Mouse (Mus musculus): ENCODE results near the gene Adam22. TPM values are rescaled to one million over a fixed set of nuclear protein-coding genes. Genes with fewer than 3 reads are reported as not detected.
"Not testable (repeated sequence)": the region's sequence is repeated elsewhere in the genome, so short reads cannot be mapped to it uniquely, and the experiment has no call there.

Gene Adam22
- polyA plus RNA-seq, 1 experiment from 2014 or later: 10.2 TPM

DNA sequence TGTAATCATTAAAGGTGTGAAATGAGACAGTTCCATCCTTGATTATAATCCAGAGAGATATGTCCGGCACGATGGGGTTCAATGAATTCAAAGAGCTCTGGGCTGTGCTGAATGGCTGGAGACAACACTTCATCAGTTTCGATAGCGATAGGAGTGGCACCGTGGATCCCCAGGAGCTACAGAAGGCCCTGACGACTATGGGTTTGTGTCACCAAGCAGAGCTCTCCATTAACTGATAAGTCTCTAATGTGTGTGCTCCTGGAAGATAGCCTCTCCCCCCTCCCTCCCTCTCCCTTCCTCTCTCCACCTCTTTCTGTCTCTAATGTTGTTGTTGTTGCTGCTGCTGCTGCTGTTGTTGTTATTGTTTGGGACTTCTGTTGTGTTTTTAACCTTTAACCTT is 304.8 kb downstream of the Adam22 start:
- Histone ChIP-seq H3K9ac (ENCODE audit: low read depth, low read length) (no peak overlapping the region), H3K9me3 (ENCODE audit: control insufficient read depth, low read length) (no peaks in the 10 kb centered on the region), H3K27ac (ENCODE audit: low read depth, low read length) (no peak overlapping the region), H3K27me3 (ENCODE audit: control insufficient read depth, insufficient read depth, low read length) (no peaks in the 10 kb centered on the region), H3K4me2 (replicated peaks; ENCODE audit: low read depth, low read length) (no peak overlapping the region), H3K36me3 (ENCODE audit: control insufficient read depth, insufficient read depth, low read length) (peaks cover 74% of the 10 kb centered on the region), H3K4me1 (ENCODE audit: control insufficient read depth, insufficient read depth, low read length) (no peaks in the 10 kb centered on the region), H3K4me3 (ENCODE audit: low read length) (no peak overlapping the region)
- WGBS: 78% methylated on average over 6 of the region's 6 CpGs
- ATAC-seq (ENCODE audit: low FRiP score, low TSS enrichment): no peak

- H3K4me1 ChIP-seq (ENCODE audit: control insufficient read depth, insufficient read depth, low read length): no peaks in the 10 kb centered on the region
- H3K9ac ChIP-seq (ENCODE audit: low read depth, low read length): no peak overlapping the region
- no peak overlapping the region for H3K4me2 ChIP-seq (replicated peaks; ENCODE audit: low read depth, low read length)
- no peaks in the 10 kb centered on the region for H3K9me3 ChIP-seq (ENCODE audit: control insufficient read depth, low read length)
- H3K27me3 ChIP-seq (ENCODE audit: control insufficient read depth, insufficient read depth, low read length): no peaks in the 10 kb centered on the region
- ATAC-seq (ENCODE audit: low FRiP score, low TSS enrichment): no peak
- no peak overlapping the region for H3K27ac ChIP-seq (ENCODE audit: low read depth, low read length)
- peaks cover 75% of the 10 kb centered on the region for H3K36me3 ChIP-seq (ENCODE audit: control insufficient read depth, insufficient read depth, low read length)
- no peak overlapping the region for H3K4me3 ChIP-seq (ENCODE audit: low read length)
- whole genome bisulfite sequencing: 93% methylated on average over 2 of the region's 2 CpGs
Observed at GRCm38 (mm10) chr5:8062469-8062868, 305.5 kb downstream of the Adam22 start.

DNA sequence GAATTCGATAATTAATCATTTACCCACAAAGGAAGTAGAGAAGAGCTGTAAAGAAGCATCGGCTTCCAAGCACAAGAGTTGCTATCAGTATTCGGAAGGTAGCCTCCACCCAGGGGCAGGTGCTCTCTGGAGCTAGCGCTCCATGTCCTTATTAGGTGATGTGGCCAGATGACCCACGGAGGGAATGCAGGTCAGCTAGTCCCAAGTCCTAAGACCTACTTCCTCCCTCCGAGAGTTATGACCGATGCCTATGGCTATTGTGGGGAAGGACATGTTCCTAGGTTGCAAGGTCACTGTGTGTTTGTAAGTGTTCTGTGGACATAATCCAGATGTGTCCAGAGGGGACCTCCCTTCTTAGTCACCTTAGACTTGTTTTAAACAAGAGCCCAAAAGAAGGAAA is 309.9 kb downstream of the Adam22 start:
- peaks cover 36% of the 10 kb centered on the region; the same call in 1 of the 2 replicates for H3K36me3 ChIP-seq (ENCODE audit: control insufficient read depth, insufficient read depth, low read length)
- ATAC-seq (ENCODE audit: low FRiP score, low TSS enrichment): no peak
- H3K9me3 ChIP-seq (ENCODE audit: control insufficient read depth, low read length): no peaks in the 10 kb centered on the region
- H3K4me3 ChIP-seq (ENCODE audit: low read length): no peak overlapping the region
- H3K27ac ChIP-seq (ENCODE audit: low read depth, low read length): no peak overlapping the region
- H3K27me3 ChIP-seq (ENCODE audit: control insufficient read depth, insufficient read depth, low read length): no peaks in the 10 kb centered on the region
- H3K4me2 ChIP-seq (replicated peaks; ENCODE audit: low read depth, low read length): no peak overlapping the region
- WGBS: 87% methylated on average over 7 of the region's 7 CpGs
- H3K9ac ChIP-seq (ENCODE audit: low read depth, low read length): no peak overlapping the region
- no peaks in the 10 kb centered on the region for H3K4me1 ChIP-seq (ENCODE audit: control insufficient read depth, insufficient read depth, low read length)

- Histone ChIP-seq H3K27ac (ENCODE audit: low read depth, low read length) (peak overlapping the region; percentile 93; the same call in 1 of the 2 replicates), H3K9ac (ENCODE audit: low read depth, low read length) (peak overlapping the region; percentile 81), H3K9me3 (ENCODE audit: control insufficient read depth, low read length) (no peaks in the 10 kb centered on the region), H3K36me3 (ENCODE audit: control insufficient read depth, insufficient read depth, low read length) (peaks cover 32% of the 10 kb centered on the region; the same call in 1 of the 2 replicates), H3K4me2 (replicated peaks; ENCODE audit: low read depth, low read length) (peak overlapping the region; percentile 47), H3K4me3 (ENCODE audit: low read length) (peak overlapping the region; percentile 82), H3K27me3 (ENCODE audit: control insufficient read depth, insufficient read depth, low read length) (no peaks in the 10 kb centered on the region), H3K4me1 (ENCODE audit: control insufficient read depth, insufficient read depth, low read length) (no peaks in the 10 kb centered on the region)
- 42% methylated on average over 5 of the region's 5 CpGs for WGBS
- ATAC-seq (ENCODE audit: low FRiP score, low TSS enrichment): peak; percentile 18
Observed at GRCm38 (mm10) chr5:8057018-8057323, 311.0 kb downstream of the Adam22 start.

GRCm38 (mm10) chr5:8056141-8057017 is 311.6 kb downstream of the Adam22 start:
- Histone ChIP-seq H3K36me3 (ENCODE audit: control insufficient read depth, insufficient read depth, low read length) (peaks cover 26% of the 10 kb centered on the region; the same call in 1 of the 2 replicates), H3K4me1 (ENCODE audit: control insufficient read depth, insufficient read depth, low read length) (no peaks in the 10 kb centered on the region), H3K27me3 (ENCODE audit: control insufficient read depth, insufficient read depth, low read length) (no peaks in the 10 kb centered on the region), H3K27ac (ENCODE audit: low read depth, low read length) (peak overlapping the region; percentile 93), H3K9me3 (ENCODE audit: control insufficient read depth, low read length) (no peaks in the 10 kb centered on the region), H3K9ac (ENCODE audit: low read depth, low read length) (peak overlapping the region; percentile 81), H3K4me3 (ENCODE audit: low read length) (peak overlapping the region; percentile 82), H3K4me2 (replicated peaks; ENCODE audit: low read depth, low read length) (peak overlapping the region; percentile 47)
- ATAC-seq (ENCODE audit: low FRiP score, low TSS enrichment): peak; percentile 99
- WGBS: under 1% methylated on average over 58 of the region's 60 CpGs

DNA sequence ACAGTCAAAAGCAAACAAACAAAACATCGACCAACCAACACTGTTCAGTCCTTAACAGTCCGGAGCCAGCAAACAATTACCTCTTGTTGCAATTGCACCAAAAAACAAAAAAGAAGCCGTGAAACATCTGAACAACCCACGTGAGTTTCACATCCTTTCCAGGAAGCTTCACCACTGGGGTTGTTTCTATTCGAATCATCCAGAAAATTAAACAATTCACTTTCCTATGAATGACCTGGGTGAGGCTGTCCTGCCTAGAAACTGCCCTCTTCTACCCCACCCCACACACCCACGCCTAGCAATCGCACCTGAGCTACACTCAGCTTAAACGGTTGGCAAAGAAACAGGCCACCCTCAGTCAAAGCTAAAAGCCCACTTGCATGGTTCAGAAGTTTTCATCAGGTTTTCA is 312.2 kb downstream of the Adam22 start:
- H3K36me3 ChIP-seq (ENCODE audit: control insufficient read depth, insufficient read depth, low read length): peaks cover 21% of the 10 kb centered on the region; the same call in 1 of the 2 replicates
- H3K9ac ChIP-seq (ENCODE audit: low read depth, low read length): peak overlapping the region; percentile 81; the same call in 1 of the 2 replicates
- no peaks in the 10 kb centered on the region for H3K4me1 ChIP-seq (ENCODE audit: control insufficient read depth, insufficient read depth, low read length)
- peak overlapping the region; percentile 82 for H3K4me3 ChIP-seq (ENCODE audit: low read length)
- no peaks in the 10 kb centered on the region for H3K9me3 ChIP-seq (ENCODE audit: control insufficient read depth, low read length)
- H3K27ac ChIP-seq (ENCODE audit: low read depth, low read length): peak overlapping the region; percentile 93; the same call in 1 of the 2 replicates
- H3K4me2 ChIP-seq (replicated peaks; ENCODE audit: low read depth, low read length): peak overlapping the region; percentile 47
- 38% methylated on average over 8 of the region's 8 CpGs for WGBS
- no peaks in the 10 kb centered on the region for H3K27me3 ChIP-seq (ENCODE audit: control insufficient read depth, insufficient read depth, low read length)
- peak; percentile 19; the same call in 1 of the 2 replicates for ATAC-seq (ENCODE audit: low FRiP score, low TSS enrichment)

GRCm38 (mm10) chr5:8053827-8054226 is 314.1 kb downstream of the Adam22 start:
- H3K36me3 ChIP-seq (ENCODE audit: control insufficient read depth, insufficient read depth, low read length): peaks cover 5% of the 10 kb centered on the region; the same call in 1 of the 2 replicates
- no peaks in the 10 kb centered on the region for H3K9me3 ChIP-seq (ENCODE audit: control insufficient read depth, low read length)
- H3K27ac ChIP-seq (ENCODE audit: low read depth, low read length): no peak overlapping the region
- no peak overlapping the region for H3K4me3 ChIP-seq (ENCODE audit: low read length)
- ATAC-seq (ENCODE audit: low FRiP score, low TSS enrichment): no peak
- H3K4me2 ChIP-seq (replicated peaks; ENCODE audit: low read depth, low read length): no peak overlapping the region
- no peaks in the 10 kb centered on the region for H3K4me1 ChIP-seq (ENCODE audit: control insufficient read depth, insufficient read depth, low read length)
- no peak overlapping the region for H3K9ac ChIP-seq (ENCODE audit: low read depth, low read length)
- no peaks in the 10 kb centered on the region for H3K27me3 ChIP-seq (ENCODE audit: control insufficient read depth, insufficient read depth, low read length)
- WGBS: 90% methylated on average over 4 of the region's 4 CpGs

DNA sequence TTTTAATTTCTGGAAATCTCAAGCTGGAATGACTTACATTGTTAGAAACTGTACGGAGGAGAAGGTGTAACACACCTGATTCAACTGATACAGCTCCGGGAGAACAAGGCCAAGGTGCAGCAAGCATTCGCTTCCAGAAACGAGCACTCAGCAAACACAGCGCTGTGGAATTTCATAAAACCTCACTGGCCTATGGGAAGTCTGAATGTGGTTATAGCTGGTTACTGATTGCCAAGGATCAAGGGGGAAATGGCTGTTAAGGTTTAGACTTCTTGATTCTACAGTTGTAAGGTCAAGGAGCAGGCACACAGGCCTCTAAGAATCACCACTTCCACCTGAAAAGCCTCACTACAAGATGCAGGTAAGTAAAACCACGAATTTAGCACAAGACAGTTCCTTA is 322.1 kb downstream of the Adam22 start, which contains the start of gene Sri:
Gene Sri, plus strand, starts transcription at position 224 of the 400 bp plus-strand sequence.
- Histone ChIP-seq H3K27ac (ENCODE audit: low read depth, low read length) (no peak within 1 kb of the TSS), H3K27me3 (ENCODE audit: control insufficient read depth, insufficient read depth, low read length) (no peaks in the 10 kb centered on the region), H3K9me3 (ENCODE audit: control insufficient read depth, low read length) (no peaks in the 10 kb centered on the region), H3K4me1 (ENCODE audit: control insufficient read depth, insufficient read depth, low read length) (no peaks in the 10 kb centered on the region), H3K4me2 (replicated peaks; ENCODE audit: low read depth, low read length) (no peak within 1 kb of the TSS), H3K9ac (ENCODE audit: low read depth, low read length) (no peak within 1 kb of the TSS), H3K4me3 (ENCODE audit: low read length) (no peak within 1 kb of the TSS), H3K36me3 (ENCODE audit: control insufficient read depth, insufficient read depth, low read length) (no peaks in the 10 kb centered on the region)
- ATAC-seq (ENCODE audit: low FRiP score, low TSS enrichment): peak; percentile 49; the same call in 1 of the 2 replicates
- 71% methylated on average over 6 of the region's 6 CpGs for WGBS

GRCm38 (mm10) chr5:8034596-8034995 is 333.4 kb downstream of the Adam22 start:
- H3K27ac ChIP-seq (ENCODE audit: low read depth, low read length); H3K36me3 ChIP-seq (ENCODE audit: control insufficient read depth, insufficient read depth, low read length); H3K4me1 ChIP-seq (ENCODE audit: control insufficient read depth, insufficient read depth, low read length); H3K27me3 ChIP-seq (ENCODE audit: control insufficient read depth, insufficient read depth, low read length); H3K4me3 ChIP-seq (ENCODE audit: low read length); ATAC-seq (ENCODE audit: low FRiP score, low TSS enrichment); H3K9me3 ChIP-seq (ENCODE audit: control insufficient read depth, low read length); H3K9ac ChIP-seq (ENCODE audit: low read depth, low read length); H3K4me2 ChIP-seq (replicated peaks; ENCODE audit: low read depth, low read length): not testable (repeated sequence)
- WGBS: 92% methylated on average over 6 of the region's 6 CpGs

Measured in kidney, embryonic 14.5 days (tissue).